Mouse (Mus musculus) intestine, postnatal 0 days (tissue): ENCODE data around the gene Kctd12b. TPM values are rescaled to one million over a fixed set of nuclear protein-coding genes. Genes with fewer than 3 reads are reported as not detected.
A peak's percentile ranks its signal among the peaks of the same experiment; 100 is the strongest.

ENCODE experiments used
- ATAC-seq: fragments of 200-750 bp; cut with Nextera tagmentation; 2 replicates; pipeline ENCODE4 v1.8.0; 2017; ENCODE audit warnings: mild to moderate bottlenecking, moderate TSS enrichment, moderate library complexity
- H3K27ac ChIP-seq: fragments of 300-500 bp; sonication (generic); 2 replicates; pipeline ENCODE4 v1.5.1; 2014; ENCODE audit warnings: mild to moderate bottlenecking, low read depth, low read length, moderate library complexity
- H3K27me3 ChIP-seq: fragments of 300-500 bp; sonication (generic); replicated peaks from 2 replicates; pipeline ENCODE4 v1.6.1; 2014; ENCODE audit warnings: low read length, mixed read lengths; ENCODE audit not compliant: control insufficient read depth, insufficient read depth
- H3K36me3 ChIP-seq: fragments of 300-500 bp; sonication (generic); 2 replicates; pipeline ENCODE4 v1.6.1; 2014; ENCODE audit warnings: mild to moderate bottlenecking, moderate library complexity; ENCODE audit not compliant: control insufficient read depth, insufficient read depth
- H3K4me1 ChIP-seq: fragments of 300-500 bp; sonication (generic); replicated peaks from 2 replicates; pipeline ENCODE4 v1.6.1; 2014; ENCODE audit warnings: antibody characterized with exemption, low read length, mixed read lengths; ENCODE audit not compliant: control insufficient read depth, insufficient read depth
- H3K4me2 ChIP-seq: fragments of 300-500 bp; sonication (generic); replicated peaks from 2 replicates; pipeline ENCODE4 v1.6.1; 2014; ENCODE audit warnings: low read depth, mild to moderate bottlenecking, moderate library complexity
- H3K4me3 ChIP-seq: fragments of 300-500 bp; sonication (generic); 2 replicates; pipeline ENCODE4 v1.5.1; 2014; ENCODE audit warnings: low read depth, low read length
- H3K9ac ChIP-seq: fragments of 300-500 bp; sonication (generic); 2 replicates; pipeline ENCODE4 v1.6.1; 2014; ENCODE audit warnings: mild to moderate bottlenecking, low read depth, low read length
- H3K9me3 ChIP-seq: fragments of 300-500 bp; sonication (generic); 2 replicates; pipeline ENCODE4 v1.6.1; 2016; ENCODE audit warnings: mixed run types; ENCODE audit not compliant: control insufficient read depth
- CTCF ChIP-seq: sonication (generic); IDR thresholded peaks from 2 replicates; pipeline ENCODE4 v1.5.1; 2016; ENCODE audit warnings: low read depth, mild to moderate bottlenecking, control low read depth, antibody characterized with exemption, moderate library complexity
- WGBS: fragments of 180-500 bp; shearing (Covaris S2); extraction: QIAGEN DNeasy Blood & Tissue Kit; methylation state at CpG from one replicate; pipeline ENCODE4 v1.1.7; 2014; 5-methylcytosine and 5-hydroxymethylcytosine counted together
- polyA plus RNA-seq: library from polyadenylated mRNA; unstranded; fragments of >200 nt; fragmentation: Nextera tagmentation; extraction: Ambion mirVana; gene quantifications from 2 replicates; pipeline ENCODE4 v1.2.1, GENCODE M21; 2015

The Kctd12b gene
- polyA plus RNA-seq, 1 experiment from 2014 or later = 2.5 TPM

DNA sequence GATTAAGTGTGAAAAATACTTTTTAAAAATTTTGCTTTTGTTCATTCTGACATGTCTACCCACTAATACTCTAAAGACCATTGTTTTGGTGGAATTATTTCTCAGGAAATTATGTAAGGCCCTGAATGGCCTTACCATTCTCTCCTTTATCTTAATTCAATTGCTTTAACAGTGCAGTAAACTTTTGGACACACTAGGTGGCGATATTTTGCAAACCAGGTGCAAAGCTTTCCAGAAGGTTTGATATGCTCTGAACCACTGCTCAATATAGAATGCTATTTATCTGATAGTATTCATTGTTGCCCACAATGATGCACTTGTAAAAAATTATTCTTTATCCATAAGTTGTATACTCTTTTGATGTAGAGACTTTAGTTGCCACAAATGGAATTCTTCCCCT lies 59.9 kb downstream of the Kctd12b start:
- Histone ChIP-seq H3K9ac (no peak overlapping the region), H3K4me3 (no peak overlapping the region), H3K4me1 (no peaks in the 10 kb centered on the region), H3K36me3 (no peaks in the 10 kb centered on the region), H3K9me3 (no peaks in the 10 kb centered on the region), H3K27ac (no peak overlapping the region), H3K27me3 (no peaks in the 10 kb centered on the region), H3K4me2 (no peak overlapping the region)
- WGBS = 2% methylated on average over 1 of the region's 1 CpGs
- ATAC-seq = no peak
- peak; percentile 64 for TF ChIP-seq CTCF

Other genes with a start within 250 kb of the Kctd12b start
- 11.9 and 12.1 TPM in 2 replicates for gene Ubqln2, start 198.2 kb downstream of the Kctd12b start, polyA plus RNA-seq
- gene Cypt3, start 137.8 kb downstream of the Kctd12b start, polyA plus RNA-seq = not detected in 2 replicates
- gene Nbdy, start 27.2 kb upstream of the Kctd12b start, polyA plus RNA-seq = 65.7 and 71.5 TPM in 2 replicates
- gene Spin2c, start 135.8 kb upstream of the Kctd12b start, polyA plus RNA-seq = 4.6 and 4.8 TPM in 2 replicates